In genomic region chr7:64916654-64917053, GRCm38 (mm10) we compare ENCODE assay signal across 24 mouse cellular contexts. TPM values are rescaled to one million over a fixed set of nuclear protein-coding genes. Genes with fewer than 3 reads are reported as not detected.
DNase-seq lines count a peak whose midpoint lies in the region; ATAC-seq and TF ChIP-seq lines count a peak whose summit lies in the region.
"Had no signal": no experiment of that assay in that cellular context is flagged by ENCODE, and none has a peak within 500 bp of the region (broad histone marks: within the 10 kb centered on the region; RNA-seq: fewer than 3 reads in every experiment).

No protein-coding gene starts in this region.

- no peak for TF ChIP-seq POLR2A in brain, embryonic 14.5 days (IDR thresholded peaks at IDR 0.05; ENCODE audit: borderline replicate concordance, extremely low read depth, insufficient read depth, insufficient read length, poor library complexity, severe bottlenecking)

- no peak overlapping the region for H3K9ac ChIP-seq in lung, embryonic 14.5 days
- no peak overlapping the region for H3K9ac ChIP-seq in forebrain, embryonic 14.5 days (ENCODE audit: low read length)
- H3K9ac ChIP-seq: embryonic facial prominence, embryonic 15.5 days; limb, embryonic 12.5 days; liver, postnatal 0 days; neural tube, embryonic 12.5 days had no signal

- WGBS in heart, embryonic 10.5 days = 43% methylated on average over 7 of the region's 7 CpGs
- WGBS in lung, embryonic 14.5 days = 21% methylated on average over 7 of the region's 7 CpGs
- 56% methylated on average over 7 of the region's 7 CpGs for WGBS in forebrain, embryonic 14.5 days

- TF ChIP-seq CTCF in lung, embryonic 14.5 days (IDR thresholded peaks at IDR 0.05; ENCODE audit: low read depth) = no peak
- no peak for TF ChIP-seq CTCF in brain, embryonic 14.5 days (IDR thresholded peaks at IDR 0.05; ENCODE audit: borderline replicate concordance, extremely low read depth, insufficient read depth, insufficient read length)
- no peak for TF ChIP-seq CTCF in layer of hippocampus, adult 2 months (conservative IDR thresholded peaks at IDR 0.05)

- H3K4me3 ChIP-seq in heart, embryonic 10.5 days = no peak overlapping the region
- H3K4me3 ChIP-seq in lung, embryonic 14.5 days (ENCODE audit: low read depth, low read length) = no peak overlapping the region
- no peak overlapping the region for H3K4me3 ChIP-seq in forebrain, embryonic 14.5 days (ENCODE audit: low read depth, low read length)
- H3K4me3 ChIP-seq in layer of hippocampus, adult 2 months = no peak overlapping the region
- H3K4me3 ChIP-seq: embryonic facial prominence, embryonic 15.5 days; limb, embryonic 12.5 days; megakaryocyte, embryonic 14.5 days; neural tube, embryonic 12.5 days had no signal

- no peaks in the 10 kb centered on the region for H3K27me3 ChIP-seq in heart, embryonic 10.5 days (ENCODE audit: insufficient read depth, poor library complexity, severe bottlenecking)
- no peaks in the 10 kb centered on the region for H3K27me3 ChIP-seq in lung, embryonic 14.5 days (ENCODE audit: insufficient read depth, low read length)
- no peaks in the 10 kb centered on the region for H3K27me3 ChIP-seq in forebrain, embryonic 14.5 days (replicated peaks; ENCODE audit: control insufficient read depth, insufficient read depth, low read length)
- H3K27me3 ChIP-seq: embryonic facial prominence, embryonic 15.5 days; limb, embryonic 12.5 days; megakaryocyte, embryonic 14.5 days; neural tube, embryonic 12.5 days had no signal

- ATAC-seq in lung, embryonic 14.5 days (ENCODE audit: insufficient read depth) = peak; percentile 63; the same call in 1 of the 2 replicates
- no peak for ATAC-seq in forebrain, embryonic 14.5 days
- ATAC-seq: intestine, postnatal 0 days; liver, postnatal 0 days had no signal

- H3K36me3 ChIP-seq in heart, embryonic 10.5 days = no peaks in the 10 kb centered on the region
- no peaks in the 10 kb centered on the region for H3K36me3 ChIP-seq in lung, embryonic 14.5 days (ENCODE audit: insufficient read depth)
- H3K36me3 ChIP-seq in forebrain, embryonic 14.5 days (ENCODE audit: control insufficient read depth, insufficient read depth, low read length) = no peaks in the 10 kb centered on the region
- H3K36me3 ChIP-seq: embryonic facial prominence, embryonic 15.5 days; G1E; limb, embryonic 12.5 days; neural tube, embryonic 12.5 days had no signal

- no peaks in the 10 kb centered on the region for H3K4me1 ChIP-seq in heart, embryonic 10.5 days
- H3K4me1 ChIP-seq in lung, embryonic 14.5 days (ENCODE audit: insufficient read depth) = no peaks in the 10 kb centered on the region
- H3K4me1 ChIP-seq in forebrain, embryonic 14.5 days (ENCODE audit: control insufficient read depth, insufficient read depth, low read length) = peaks cover 8% of the 10 kb centered on the region
- H3K4me1 ChIP-seq: embryonic facial prominence, embryonic 15.5 days; limb, embryonic 12.5 days; megakaryocyte, embryonic 14.5 days had no signal

- H3K4me2 ChIP-seq in lung, embryonic 14.5 days = no peak overlapping the region
- no peak overlapping the region for H3K4me2 ChIP-seq in forebrain, embryonic 14.5 days (ENCODE audit: low read length)
- H3K4me2 ChIP-seq: embryonic facial prominence, embryonic 15.5 days; limb, embryonic 12.5 days; liver, embryonic 11.5 days; neural tube, embryonic 12.5 days had no signal

- no peaks in the 10 kb centered on the region for H3K9me3 ChIP-seq in heart, embryonic 10.5 days
- no peaks in the 10 kb centered on the region for H3K9me3 ChIP-seq in lung, embryonic 14.5 days (ENCODE audit: low read depth, low read length)
- H3K9me3 ChIP-seq in forebrain, embryonic 14.5 days (replicated peaks; ENCODE audit: control insufficient read depth, low read length) = no peaks in the 10 kb centered on the region
- H3K9me3 ChIP-seq: embryonic facial prominence, embryonic 15.5 days; G1E; limb, embryonic 12.5 days; neural tube, embryonic 12.5 days had no signal

- DNase-seq in heart, embryonic 10.5 days (ENCODE audit: low spot score) = peak; percentile 58
- no peak for DNase-seq in heart, adult 8-10 months (ENCODE audit: low spot score)
- peak; percentile 32 for DNase-seq in lung, embryonic 14.5 days
- DNase-seq in lung, postnatal 10 days = no peak
- DNase-seq in brain, embryonic 14.5 days (ENCODE audit: low read depth) = peak; percentile 68
- peak; percentile 35 for DNase-seq in forebrain, embryonic 14.5 days (ENCODE audit: low spot score)
- no peak for DNase-seq in spleen, postnatal 14 days (ENCODE audit: low spot score in 2 of 2)
- no peak for DNase-seq in layer of hippocampus, adult 2 months (ENCODE audit: low spot score in 2 of 2)
- DNase-seq: adrenal gland, adult 8-10 months; cerebellum, adult 8-10 months; cerebellum, postnatal 36 days; embryo, embryonic 11 days; gastrocnemius, postnatal 25 days; heart, postnatal 14 days; kidney, postnatal 25 days; liver, postnatal 0 days; right cerebral cortex, postnatal 14 days had no signal

- no peak overlapping the region for H3K27ac ChIP-seq in heart, embryonic 10.5 days
- H3K27ac ChIP-seq in lung, embryonic 14.5 days (ENCODE audit: low read depth) = no peak overlapping the region
- no peak overlapping the region for H3K27ac ChIP-seq in forebrain, embryonic 14.5 days (ENCODE audit: low read depth, low read length)
- H3K27ac ChIP-seq in layer of hippocampus, adult 2 months = no peak overlapping the region
- H3K27ac ChIP-seq: embryonic facial prominence, embryonic 15.5 days; limb, embryonic 12.5 days; neural tube, embryonic 12.5 days had no signal

RNA-seq across cellular contexts. Expression of gene Nsmce3, which starts 43.9 kb away (rescaled TPM):
- 8.1 and 10.5 TPM in 2 replicates for polyA plus RNA-seq in heart, embryonic 10.5 days (2016; fragmentation: Nextera tagmentation; extraction: Ambion mirVana)
- total RNA-seq in heart, adult 8-10 months (2022) = 1 to 10 TPM; 3.1 to 3.4 (median 3.2) TPM
- 11.8 and 12.2 TPM in 2 replicates for polyA plus RNA-seq in lung, embryonic 14.5 days (2014; fragmentation: Nextera tagmentation; extraction: Ambion mirVana)
- 8.4 TPM in 2 replicates for polyA plus RNA-seq in brain, embryonic 14.5 days (2012; rRNA removed)
- 10.8 and 10.9 TPM in 2 replicates for polyA plus RNA-seq in forebrain, embryonic 14.5 days (2014; fragmentation: Nextera tagmentation; extraction: Ambion mirVana)
- 10 to 100 TPM; 16.8 to 19.0 TPM for total RNA-seq in layer of hippocampus, adult 2 months (2021)

Comparison
In these comparisons a context has a peak if more than half of its experiments do, and no peak if none do; other contexts are left out.
1. DNase-seq: peak in heart, embryonic 10.5 days (single experiment), lung, embryonic 14.5 days (single experiment), brain, embryonic 14.5 days (single experiment) and forebrain, embryonic 14.5 days (single experiment); none in heart, adult 8-10 months (single experiment), lung, postnatal 10 days (single experiment), spleen, postnatal 14 days (0 of 2) and layer of hippocampus, adult 2 months (0 of 2).